Comparison of ENCODE assay signal across 8 mouse cellular contexts in genomic region chr2:163685761-163686200, GRCm38 (mm10). TPM values are rescaled to one million over a fixed set of nuclear protein-coding genes. Genes with fewer than 3 reads are reported as not detected.
A peak's percentile ranks its signal among the peaks of the same experiment; 100 is the strongest.
DNase-seq lines count a peak whose midpoint lies in the region; ATAC-seq and TF ChIP-seq lines count a peak whose summit lies in the region.

No protein-coding gene starts in this region.

- no peak overlapping the region for H3K4me2 ChIP-seq in hindbrain, embryonic 15.5 days
- no peak overlapping the region for H3K4me2 ChIP-seq in hindbrain, embryonic 16.5 days (ENCODE audit: low read length)

- peaks cover 5% of the 10 kb centered on the region for H3K4me1 ChIP-seq in hindbrain, embryonic 15.5 days (replicated peaks)
- peaks cover 14% of the 10 kb centered on the region for H3K4me1 ChIP-seq in hindbrain, embryonic 16.5 days (ENCODE audit: control insufficient read depth, insufficient read depth, low read depth, low read length)
- peaks cover 73% of the 10 kb centered on the region for H3K4me1 ChIP-seq in heart, embryonic 10.5 days
- peaks cover 24% of the 10 kb centered on the region for H3K4me1 ChIP-seq in lung, adult 2 months (ENCODE audit: control insufficient read depth, insufficient read depth, low read length)

- no peaks in the 10 kb centered on the region for H3K27me3 ChIP-seq in hindbrain, embryonic 15.5 days
- H3K27me3 ChIP-seq in hindbrain, embryonic 16.5 days (replicated peaks; ENCODE audit: control insufficient read depth, insufficient read depth, low read length) = no peaks in the 10 kb centered on the region
- H3K27me3 ChIP-seq in heart, embryonic 10.5 days (ENCODE audit: insufficient read depth, poor library complexity, severe bottlenecking) = no peaks in the 10 kb centered on the region

- TF ChIP-seq POLR2A in lung, adult 2 months (IDR thresholded peaks at IDR 0.05; ENCODE audit: borderline replicate concordance, extremely low read depth, low read depth, low read length) = peak; percentile 53; the same call in 1 of the 2 replicates

- DNase-seq in cerebellum, adult 11-12 months = peak; percentile 79
- DNase-seq in heart, embryonic 10.5 days (ENCODE audit: low spot score) = peak; percentile 83
- DNase-seq in kidney, postnatal 36 days = peak; percentile 39 to 63
- peak; percentile 36 for DNase-seq in lung, adult 2 months
- DNase-seq in T-cell, adult 2 months (ENCODE audit: low spot score) = no peak
- DNase-seq in spleen, postnatal 36 days (ENCODE audit: low spot score in 2 of 2) = no peak

- WGBS in hindbrain, embryonic 15.5 days = 74% methylated on average over 6 of the region's 6 CpGs
- WGBS in hindbrain, embryonic 16.5 days = 70% methylated on average over 6 of the region's 6 CpGs
- 35% methylated on average over 6 of the region's 6 CpGs for WGBS in heart, embryonic 10.5 days
- WGBS in lung, adult 2 months = 11% methylated on average over 6 of the region's 6 CpGs

- no peak for TF ChIP-seq CTCF in lung, adult 2 months (IDR thresholded peaks at IDR 0.05; ENCODE audit: insufficient read depth, low read length)

- no peak overlapping the region for H3K9ac ChIP-seq in hindbrain, embryonic 15.5 days
- H3K9ac ChIP-seq in hindbrain, embryonic 16.5 days (ENCODE audit: low read depth, low read length) = no peak overlapping the region

- H3K36me3 ChIP-seq in hindbrain, embryonic 15.5 days = no peaks in the 10 kb centered on the region
- no peaks in the 10 kb centered on the region for H3K36me3 ChIP-seq in hindbrain, embryonic 16.5 days (ENCODE audit: control insufficient read depth, insufficient read depth, low read length)
- H3K36me3 ChIP-seq in heart, embryonic 10.5 days = peaks cover 5% of the 10 kb centered on the region; the same call in 1 of the 2 replicates

- no peak overlapping the region for H3K4me3 ChIP-seq in hindbrain, embryonic 15.5 days
- no peak overlapping the region for H3K4me3 ChIP-seq in hindbrain, embryonic 16.5 days (ENCODE audit: low read length)
- 0 out of 2 replicates have a peak overlapping the region, but pooled peaks have one; percentile 22 for H3K4me3 ChIP-seq in heart, embryonic 10.5 days
- H3K4me3 ChIP-seq in lung, adult 2 months (replicated peaks; ENCODE audit: extremely low read depth, low read depth, low read length) = no peak overlapping the region

- no peak for ATAC-seq in hindbrain, embryonic 15.5 days (ENCODE audit: low FRiP score, low read depth)
- no peak for ATAC-seq in hindbrain, embryonic 16.5 days

- peak overlapping the region; percentile 28; the same call in 1 of the 2 replicates for H3K27ac ChIP-seq in hindbrain, embryonic 15.5 days (replicated peaks)
- H3K27ac ChIP-seq in hindbrain, embryonic 16.5 days (ENCODE audit: low read depth, low read length) = no peak overlapping the region
- peak overlapping the region; percentile 90 for H3K27ac ChIP-seq in heart, embryonic 10.5 days

- no peaks in the 10 kb centered on the region for H3K9me3 ChIP-seq in hindbrain, embryonic 15.5 days
- no peaks in the 10 kb centered on the region for H3K9me3 ChIP-seq in hindbrain, embryonic 16.5 days (ENCODE audit: control insufficient read depth, low read length)
- no peaks in the 10 kb centered on the region for H3K9me3 ChIP-seq in heart, embryonic 10.5 days

RNA-seq across cellular contexts. Expression of gene Pkig, which starts 27.6 kb away (rescaled TPM):
- polyA plus RNA-seq in hindbrain, embryonic 15.5 days (2015; fragmentation: Nextera tagmentation; extraction: Ambion mirVana) = 109 and 115 TPM in 2 replicates
- 126 and 127 TPM in 2 replicates for polyA plus RNA-seq in hindbrain, embryonic 16.5 days (2015; fragmentation: Nextera tagmentation; extraction: Ambion mirVana)
- polyA plus RNA-seq in heart, embryonic 10.5 days (2016; fragmentation: Nextera tagmentation; extraction: Ambion mirVana) = 226 and 259 TPM in 2 replicates
- polyA plus RNA-seq in lung, adult 2 months (2012; rRNA removed) = 167 and 180 TPM in 2 replicates

RNA-seq across cellular contexts. Expression of gene Serinc3, which starts 40.9 kb away (rescaled TPM):
- polyA plus RNA-seq in hindbrain, embryonic 15.5 days (2015; fragmentation: Nextera tagmentation; extraction: Ambion mirVana) = 31.2 and 33.5 TPM in 2 replicates
- 38.6 and 41.2 TPM in 2 replicates for polyA plus RNA-seq in hindbrain, embryonic 16.5 days (2015; fragmentation: Nextera tagmentation; extraction: Ambion mirVana)
- 51.1 and 55.2 TPM in 2 replicates for polyA plus RNA-seq in heart, embryonic 10.5 days (2016; fragmentation: Nextera tagmentation; extraction: Ambion mirVana)
- 368 and 417 TPM in 2 replicates for polyA plus RNA-seq in lung, adult 2 months (2012; rRNA removed)

Comparison
In these comparisons a context has a peak if more than half of its experiments do, and no peak if none do; other contexts are left out.
1. DNase-seq: peak in cerebellum, adult 11-12 months (single experiment), heart, embryonic 10.5 days (single experiment), kidney, postnatal 36 days (2 of 2) and lung, adult 2 months (single experiment); none in T-cell, adult 2 months (single experiment) and spleen, postnatal 36 days (0 of 2).